Mouse (Mus musculus) lung, embryonic 14.5 days (tissue): Measurements from ENCODE around the gene Cdhr3. TPM values are rescaled to one million over a fixed set of nuclear protein-coding genes. Genes with fewer than 3 reads are reported as not detected.
A peak's percentile ranks its signal among the peaks of the same experiment; 100 is the strongest.

Experiments
- ATAC-seq: fragments of 200-750 bp; cut with Nextera tagmentation; 2 replicates; pipeline ENCODE4 v1.8.0; 2017; ENCODE audit warnings: mild to moderate bottlenecking, moderate TSS enrichment, moderate library complexity; ENCODE audit not compliant: insufficient read depth
- DNase-seq: peaks from one replicate; pipeline ENCODE4 v3.0.0-alpha.2; 2015
- H3K27ac ChIP-seq: fragments of 300-500 bp; sonication (generic); 2 replicates; pipeline ENCODE4 v1.5.1; 2014; ENCODE audit warnings: low read depth, mild to moderate bottlenecking, moderate library complexity
- H3K27me3 ChIP-seq: fragments of 300-500 bp; sonication (generic); 2 replicates; pipeline ENCODE4 v1.6.1; 2014; ENCODE audit warnings: low read length, control low read depth; ENCODE audit not compliant: insufficient read depth
- H3K36me3 ChIP-seq: fragments of 300-500 bp; sonication (generic); 2 replicates; pipeline ENCODE4 v1.6.1; 2014; ENCODE audit warnings: control low read depth; ENCODE audit not compliant: insufficient read depth
- H3K4me1 ChIP-seq: fragments of 300-500 bp; sonication (generic); 2 replicates; pipeline ENCODE4 v1.6.1; 2014; ENCODE audit warnings: antibody characterized with exemption, control low read depth; ENCODE audit not compliant: insufficient read depth
- H3K4me2 ChIP-seq: fragments of 300-500 bp; sonication (generic); 2 replicates; pipeline ENCODE4 v1.6.1; 2014; ENCODE audit warnings: mild to moderate bottlenecking
- H3K4me3 ChIP-seq: fragments of 300-500 bp; sonication (generic); 2 replicates; pipeline ENCODE4 v1.5.1; 2014; ENCODE audit warnings: low read depth, low read length
- H3K9ac ChIP-seq: fragments of 300-500 bp; sonication (generic); 2 replicates; pipeline ENCODE4 v1.6.1; 2014
- H3K9me3 ChIP-seq: fragments of 300-500 bp; sonication (generic); 2 replicates; pipeline ENCODE4 v1.6.1; 2016; ENCODE audit warnings: low read depth, low read length, control low read depth
- CTCF ChIP-seq: IDR thresholded peaks from 2 replicates; pipeline ENCODE4 v1.5.1; 2016; ENCODE audit warnings: antibody characterized with exemption, low read depth
- WGBS: fragments of 180-500 bp; shearing (Covaris S2); extraction: QIAGEN DNeasy Blood & Tissue Kit; methylation state at CpG from one replicate; pipeline ENCODE4 v1.1.7; 2014; 5-methylcytosine and 5-hydroxymethylcytosine counted together
- polyA plus RNA-seq: library from polyadenylated mRNA; unstranded; fragments of >200 nt; fragmentation: Nextera tagmentation; extraction: Ambion mirVana; gene quantifications from 2 replicates; pipeline ENCODE4 v1.2.1, GENCODE M21; 2014

Cdhr3 gene
- polyA plus RNA-seq, 1 experiment from 2014 or later = not detected

DNA sequence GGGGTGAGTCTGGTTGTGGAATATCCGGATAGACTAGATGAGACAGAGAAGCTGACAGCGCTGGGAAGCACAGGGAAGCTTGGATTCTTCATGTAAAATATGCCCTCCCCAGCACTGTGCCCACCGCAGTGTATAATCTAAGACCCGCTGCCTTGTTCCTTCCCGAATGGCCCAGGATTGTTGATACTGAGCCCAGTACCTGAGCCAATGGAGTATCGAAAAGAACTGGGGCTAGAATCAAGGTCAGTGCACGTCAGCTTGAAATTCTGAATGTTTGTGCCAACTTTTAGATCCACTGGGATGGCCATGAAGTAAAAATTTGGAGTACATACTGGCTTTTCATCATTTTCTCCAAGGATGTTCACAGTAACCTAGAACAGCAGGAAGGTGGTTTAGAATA is 46.2 kb downstream of the Cdhr3 start:
- WGBS = 86% methylated on average over 7 of the region's 7 CpGs
- no peaks in the 10 kb centered on the region for H3K27me3 ChIP-seq
- no peak overlapping the region for H3K4me3 ChIP-seq

GRCm38 (mm10) chr12:33045533-33046361 is 46.9 kb downstream of the Cdhr3 start:
- Histone ChIP-seq H3K4me2 (peak overlapping the region; percentile 25; the same call in 1 of the 2 replicates), H3K4me1 (0 out of 2 replicates have a peak, but pooled peaks cover 6% of the 10 kb centered on the region), H3K27ac (no peak overlapping the region), H3K9ac (no peak overlapping the region; the same call in 1 of the 2 replicates), H3K9me3 (no peaks in the 10 kb centered on the region), H3K4me3 (no peak overlapping the region), H3K27me3 (no peaks in the 10 kb centered on the region), H3K36me3 (no peaks in the 10 kb centered on the region)
- ATAC-seq = peak; percentile 76
- no peak for TF ChIP-seq CTCF
- WGBS = 43% methylated on average over 16 of the region's 16 CpGs
- DNase-seq = peak; percentile 70

More for the DNA sequence above, 46.2 kb downstream of the Cdhr3 start:
- no peak overlapping the region for H3K4me2 ChIP-seq
- no peak for DNase-seq
- no peak for TF ChIP-seq CTCF
- 0 out of 2 replicates have a peak, but pooled peaks cover 6% of the 10 kb centered on the region for H3K4me1 ChIP-seq
- no peaks in the 10 kb centered on the region for H3K9me3 ChIP-seq
- H3K36me3 ChIP-seq = no peaks in the 10 kb centered on the region
- no peak overlapping the region for H3K9ac ChIP-seq
- no peak overlapping the region for H3K27ac ChIP-seq
- no peak for ATAC-seq

DNA sequence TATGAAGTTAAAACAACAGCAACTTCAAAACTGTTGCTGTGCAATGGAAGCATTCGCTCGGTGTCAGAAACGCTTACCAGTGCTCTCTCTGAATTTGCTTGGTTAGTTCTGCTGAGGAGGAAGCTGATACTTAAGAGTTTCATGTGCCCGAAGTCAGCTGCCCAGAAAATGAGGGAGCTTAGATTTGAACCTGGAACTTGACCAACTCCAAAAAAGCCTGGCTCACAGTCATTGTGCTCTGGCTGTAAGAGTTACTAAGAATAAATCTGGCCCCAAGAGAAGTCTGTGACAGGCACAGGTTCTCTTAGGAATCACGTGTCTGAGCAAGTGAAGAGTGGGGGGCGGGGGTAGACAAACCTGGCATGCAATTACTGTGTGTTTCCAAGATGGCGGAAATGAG is 51.2 kb downstream of the Cdhr3 start:
- no peak for TF ChIP-seq CTCF
- H3K4me1 ChIP-seq = 0 out of 2 replicates have a peak, but pooled peaks cover 6% of the 10 kb centered on the region
- ATAC-seq = no peak
- no peak overlapping the region for H3K4me3 ChIP-seq
- no peak overlapping the region for H3K27ac ChIP-seq
- WGBS = 79% methylated on average over 7 of the region's 7 CpGs
- no peak for DNase-seq
- H3K9ac ChIP-seq = no peak overlapping the region
- no peaks in the 10 kb centered on the region for H3K27me3 ChIP-seq
- H3K4me2 ChIP-seq = no peak overlapping the region
- no peaks in the 10 kb centered on the region for H3K9me3 ChIP-seq
- H3K36me3 ChIP-seq = no peaks in the 10 kb centered on the region

DNA sequence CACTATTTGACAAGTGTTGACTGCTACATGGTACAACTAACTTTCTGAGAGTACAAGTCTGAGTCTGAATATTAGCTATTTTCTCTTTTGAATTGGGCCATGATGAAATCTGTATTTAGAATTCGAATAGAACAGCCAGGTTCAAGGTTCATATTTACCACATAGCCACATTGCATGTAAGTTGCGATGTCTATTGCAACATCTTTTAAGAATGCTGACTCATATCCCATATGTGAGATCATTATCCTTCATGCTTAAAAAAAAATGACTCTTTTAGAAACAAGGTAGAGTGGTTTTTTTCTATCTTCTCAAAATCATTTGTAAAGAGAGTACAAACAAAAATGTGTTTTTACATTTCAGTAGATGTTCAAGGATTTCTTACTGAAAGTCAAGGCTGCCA is 51.9 kb downstream of the Cdhr3 start:
- no peak for TF ChIP-seq CTCF
- H3K36me3 ChIP-seq = no peaks in the 10 kb centered on the region
- no peaks in the 10 kb centered on the region for H3K27me3 ChIP-seq
- no peaks in the 10 kb centered on the region for H3K9me3 ChIP-seq
- H3K9ac ChIP-seq = no peak overlapping the region
- DNase-seq (no peak), ATAC-seq (no peak)
- H3K4me3 ChIP-seq = no peak overlapping the region
- no peak overlapping the region for H3K4me2 ChIP-seq
- H3K27ac ChIP-seq = no peak overlapping the region
- WGBS = 76% methylated on average over 2 of the region's 2 CpGs
- H3K4me1 ChIP-seq = peaks cover 8% of the 10 kb centered on the region

- TF ChIP-seq CTCF = no peak
- peaks cover 10% of the 10 kb centered on the region for H3K4me1 ChIP-seq
- H3K4me3 ChIP-seq = no peak overlapping the region
- DNase-seq (no peak), ATAC-seq (no peak)
- H3K36me3 ChIP-seq = no peaks in the 10 kb centered on the region
- no peaks in the 10 kb centered on the region for H3K27me3 ChIP-seq
- no peak overlapping the region for H3K4me2 ChIP-seq
- no peak overlapping the region for H3K9ac ChIP-seq
- no peaks in the 10 kb centered on the region for H3K9me3 ChIP-seq
- H3K27ac ChIP-seq = no peak overlapping the region
These were observed 54.0 kb downstream of the Cdhr3 start for GRCm38 (mm10) chr12:33038676-33039075.

GRCm38 (mm10) chr12:33035719-33036521 is 56.8 kb downstream of the Cdhr3 start:
- Histone ChIP-seq H3K9me3 (no peaks in the 10 kb centered on the region), H3K9ac (no peak overlapping the region), H3K4me2 (peak overlapping the region; percentile 48), H3K27ac (no peak overlapping the region), H3K27me3 (no peaks in the 10 kb centered on the region), H3K4me1 (peaks cover 10% of the 10 kb centered on the region), H3K36me3 (no peaks in the 10 kb centered on the region), H3K4me3 (no peak overlapping the region)
- 17% methylated on average over 21 of the region's 21 CpGs for WGBS
- DNase-seq (peak; percentile 89), ATAC-seq (peak; percentile 52; the same call in 1 of the 2 replicates)
- TF ChIP-seq CTCF = no peak
